Mouse (Mus musculus) neural tube, embryonic 14.5 days (tissue): ENCODE results near the gene Snx32. TPM values are rescaled to one million over a fixed set of nuclear protein-coding genes. Genes with fewer than 3 reads are reported as not detected.
"Not testable (repeated sequence)": the region's sequence is repeated elsewhere in the genome, so short reads cannot be mapped to it uniquely, and the experiment has no call there.

Source experiments
- ATAC-seq: fragments of 200-750 bp; cut with Nextera tagmentation; 2 replicates; pipeline ENCODE4 v1.8.0; 2017; ENCODE audit warnings: low read depth, mild to moderate bottlenecking, moderate TSS enrichment, moderate library complexity
- H3K27ac ChIP-seq: fragments of 300-500 bp; sonication (generic); 2 replicates; pipeline ENCODE4 v1.5.1; 2014; ENCODE audit warnings: low read depth, mild to moderate bottlenecking, control low read depth, low read length, moderate library complexity, mixed read lengths
- H3K27me3 ChIP-seq: fragments of 300-500 bp; sonication (generic); 2 replicates; pipeline ENCODE4 v1.6.1; 2014; ENCODE audit warnings: low read length; ENCODE audit not compliant: control insufficient read depth, insufficient read depth
- H3K36me3 ChIP-seq: fragments of 300-500 bp; sonication (generic); 2 replicates; pipeline ENCODE4 v1.6.1; 2014; ENCODE audit warnings: low read length, mixed read lengths; ENCODE audit not compliant: control insufficient read depth, insufficient read depth
- H3K4me1 ChIP-seq: fragments of 300-500 bp; sonication (generic); 2 replicates; pipeline ENCODE4 v1.6.1; 2014; ENCODE audit warnings: low read length; ENCODE audit not compliant: control insufficient read depth, insufficient read depth
- H3K4me2 ChIP-seq: fragments of 300-500 bp; sonication (generic); 2 replicates; pipeline ENCODE4 v1.6.1; 2014; ENCODE audit warnings: mild to moderate bottlenecking, low read depth, low read length, control low read depth
- H3K4me3 ChIP-seq: fragments of 300-500 bp; sonication (generic); 2 replicates; pipeline ENCODE4 v1.5.1; 2014; ENCODE audit warnings: low read depth, low read length, control low read depth, mixed read lengths
- H3K9ac ChIP-seq: fragments of 300-500 bp; sonication (generic); replicated peaks from 2 replicates; pipeline ENCODE4 v1.6.1; 2014; ENCODE audit warnings: low read depth, mild to moderate bottlenecking, control low read depth, low read length, mixed read lengths
- H3K9me3 ChIP-seq: fragments of 300-500 bp; sonication (generic); 2 replicates; pipeline ENCODE4 v1.6.1; 2016; ENCODE audit warnings: low read length; ENCODE audit not compliant: control insufficient read depth
- WGBS: fragments of 180-500 bp; shearing (Covaris S2); extraction: QIAGEN DNeasy Blood & Tissue Kit; methylation state at CpG from one replicate; pipeline ENCODE4 v1.1.7; 2014; 5-methylcytosine and 5-hydroxymethylcytosine counted together
- polyA plus RNA-seq: library from polyadenylated mRNA; unstranded; fragments of >200 nt; fragmentation: Nextera tagmentation; extraction: Ambion mirVana; gene quantifications from 2 replicates; pipeline ENCODE4 v1.2.1, GENCODE M21; 2014

Snx32 gene
- polyA plus RNA-seq, 1 experiment from 2014 or later: 107 TPM

DNA sequence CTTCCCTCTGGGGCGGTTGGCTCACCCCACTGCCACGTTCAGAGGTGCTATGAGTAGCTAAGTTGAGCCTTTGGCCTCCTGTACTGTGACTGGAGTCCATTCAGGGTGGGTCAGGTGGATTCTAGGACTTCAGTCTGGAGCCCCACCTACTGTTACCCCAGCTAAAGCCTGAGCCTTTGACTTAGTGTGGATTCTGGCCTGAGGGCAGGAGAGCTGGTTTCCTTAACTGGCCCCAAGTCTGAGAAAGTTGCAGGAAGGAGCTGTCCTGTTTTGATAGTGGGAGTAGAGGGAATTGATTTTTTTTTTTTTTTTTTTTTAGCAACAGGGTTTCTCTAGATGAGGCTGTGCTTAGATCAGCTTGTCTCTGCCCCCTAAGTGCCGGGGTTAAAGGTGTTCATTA, 16.0 kb downstream of the Snx32 start:
- Histone ChIP-seq H3K27me3 (no peaks in the 10 kb centered on the region), H3K4me2 (no peak overlapping the region), H3K27ac (no peak overlapping the region), H3K4me1 (peaks cover 18% of the 10 kb centered on the region; the same call in 1 of the 2 replicates), H3K36me3 (peaks cover 54% of the 10 kb centered on the region), H3K9me3 (no peaks in the 10 kb centered on the region), H3K4me3 (no peak overlapping the region), H3K9ac (no peak overlapping the region)
- whole genome bisulfite sequencing: 91% methylated on average over 3 of the region's 3 CpGs
- ATAC-seq: no peak

DNA sequence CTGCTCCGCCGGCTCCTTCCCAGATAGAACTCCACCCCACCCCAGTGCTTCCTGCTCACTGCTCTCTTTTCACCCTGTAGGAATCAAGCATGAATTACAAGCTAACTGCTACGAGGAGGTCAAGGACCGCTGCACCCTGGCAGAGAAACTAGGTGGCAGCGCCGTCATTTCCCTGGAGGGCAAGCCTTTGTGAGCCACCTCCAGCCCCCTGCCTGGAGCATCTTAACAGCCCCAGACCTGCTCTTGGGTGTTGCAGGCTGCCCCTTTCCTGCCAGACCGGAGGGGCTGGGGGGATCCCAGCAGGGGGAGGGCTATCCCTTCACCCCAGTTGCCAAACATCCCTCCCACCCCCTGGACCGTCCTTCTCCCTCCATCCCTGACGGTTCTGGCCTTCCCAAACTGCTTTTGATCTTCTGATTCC, 17.0 kb downstream of the Snx32 start:
- not testable (repeated sequence) for H3K4me3 ChIP-seq
- WGBS: 51% methylated on average over 9 of the region's 9 CpGs
- H3K36me3 ChIP-seq: peaks cover 54% of the 10 kb centered on the region

DNA sequence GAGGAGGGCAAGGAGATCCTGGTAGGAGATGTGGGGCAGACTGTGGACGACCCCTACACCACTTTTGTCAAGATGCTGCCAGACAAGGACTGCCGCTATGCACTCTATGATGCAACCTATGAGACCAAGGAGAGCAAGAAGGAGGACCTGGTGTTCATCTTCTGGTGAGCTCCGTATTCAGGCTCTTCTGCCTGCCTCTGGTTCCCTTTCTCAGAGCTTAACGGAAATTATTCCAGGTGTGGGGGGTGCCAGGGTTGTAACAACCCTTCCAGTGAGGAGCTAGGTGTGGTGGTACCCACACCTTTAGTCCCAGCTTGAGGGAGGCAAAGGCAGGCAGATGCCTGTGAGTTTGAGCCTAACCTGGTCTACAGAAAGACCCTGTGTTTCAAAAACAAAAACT, 17.7 kb downstream of the Snx32 start:
- Histone ChIP-seq H3K4me1 (peaks cover 20% of the 10 kb centered on the region; the same call in 1 of the 2 replicates), H3K36me3 (peaks cover 51% of the 10 kb centered on the region), H3K27ac (no peak overlapping the region), H3K9me3 (no peaks in the 10 kb centered on the region), H3K4me2 (no peak overlapping the region), H3K4me3 (no peak overlapping the region), H3K27me3 (no peaks in the 10 kb centered on the region), H3K9ac (no peak overlapping the region)
- 91% methylated on average over 4 of the region's 4 CpGs for WGBS
- no peak for ATAC-seq

More for the DNA sequence above, 17.0 kb downstream of the Snx32 start:
- H3K4me1 ChIP-seq: peaks cover 20% of the 10 kb centered on the region; the same call in 1 of the 2 replicates
- H3K4me2 ChIP-seq, H3K27ac ChIP-seq, H3K9ac ChIP-seq, H3K9me3 ChIP-seq, ATAC-seq, H3K27me3 ChIP-seq: not testable (repeated sequence)

DNA sequence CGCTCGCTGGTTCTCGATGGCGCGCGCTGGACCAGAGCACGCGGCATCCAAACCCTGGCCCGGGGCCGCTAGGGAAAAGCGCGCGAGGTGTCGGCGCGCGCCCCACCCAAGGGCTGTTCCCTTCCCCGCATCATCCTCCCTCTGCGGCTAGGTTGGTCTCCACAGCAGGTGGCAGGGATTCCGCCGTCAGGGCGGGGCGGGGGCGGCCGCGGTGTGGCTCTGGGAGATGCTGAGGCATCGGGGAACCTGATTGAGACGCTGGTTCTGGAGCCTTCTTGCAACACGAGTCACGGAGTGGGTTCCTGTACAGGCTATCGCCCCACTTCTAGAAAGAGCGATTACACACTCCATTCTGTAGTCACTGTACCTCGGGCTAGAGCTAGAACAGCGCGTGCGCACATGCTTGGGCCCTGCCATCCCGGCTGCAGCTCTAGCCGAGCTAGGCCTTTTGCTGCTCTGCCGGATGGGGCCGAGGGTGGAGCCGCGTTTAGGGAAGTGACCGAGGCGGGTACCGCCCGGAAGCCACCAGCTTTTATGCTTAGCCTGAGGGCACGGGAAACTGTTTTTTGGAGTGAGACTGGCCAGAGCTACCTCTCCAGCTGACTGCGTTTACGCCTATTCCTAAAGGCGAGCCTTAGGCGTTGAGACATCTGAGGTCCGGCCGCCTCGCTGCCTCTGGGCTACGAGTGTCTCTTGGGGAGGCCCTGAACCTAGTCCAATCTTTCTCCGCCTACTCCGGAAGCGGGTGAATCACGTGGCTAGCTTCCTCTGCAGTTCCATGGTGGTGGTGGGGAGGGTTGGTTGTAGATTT, 19.2 kb downstream of the Snx32 start:
- peak overlapping the region; percentile 89 for H3K4me2 ChIP-seq
- under 1% methylated on average over 59 of the region's 59 CpGs for WGBS
- peak overlapping the region; percentile 97 for H3K27ac ChIP-seq
- no peaks in the 10 kb centered on the region for H3K9me3 ChIP-seq
- H3K4me3 ChIP-seq: peak overlapping the region; percentile 93
- peak; percentile 23 for ATAC-seq
- no peaks in the 10 kb centered on the region for H3K27me3 ChIP-seq
- peaks cover 27% of the 10 kb centered on the region; the same call in 1 of the 2 replicates for H3K4me1 ChIP-seq
- H3K9ac ChIP-seq: peak overlapping the region; percentile 93
- peaks cover 37% of the 10 kb centered on the region for H3K36me3 ChIP-seq

DNA sequence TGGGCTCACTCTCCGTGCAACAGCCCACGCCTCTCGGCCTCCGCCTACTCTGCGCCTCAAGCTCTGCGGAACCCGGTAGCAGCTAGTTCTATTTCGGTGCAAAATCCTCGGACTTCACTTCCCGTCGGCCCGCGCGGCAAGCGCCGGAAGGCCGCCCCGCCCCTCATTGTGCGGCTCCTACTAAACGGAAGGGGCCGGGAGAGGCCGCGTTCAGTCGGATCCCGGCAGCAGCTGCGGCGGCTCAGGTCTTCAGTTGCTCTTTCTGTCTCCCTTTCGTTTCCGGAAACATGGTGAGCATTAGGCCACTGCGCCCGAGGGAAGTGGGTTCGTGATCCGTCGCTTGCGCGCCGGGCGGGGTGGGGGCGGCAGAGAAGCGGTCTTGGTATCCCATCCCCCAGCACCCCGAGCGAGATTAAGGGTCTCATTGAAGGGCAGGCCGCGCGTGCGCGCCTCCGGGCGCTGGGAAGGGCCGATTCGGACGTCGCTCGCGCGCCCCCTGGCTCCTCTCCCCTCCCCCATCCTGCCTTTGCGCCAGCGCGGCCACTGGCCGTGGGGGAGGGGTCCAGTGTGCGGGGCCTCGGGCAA, 19.9 kb downstream of the Snx32 start, which contains the start of gene Cfl1:
Gene Cfl1, plus strand, starts transcription at position 143 of the 585 bp plus-strand sequence.
- H3K27ac ChIP-seq: peak within 1 kb of the TSS; percentile 97
- peaks cover 27% of the 10 kb centered on the region; the same call in 1 of the 2 replicates for H3K4me1 ChIP-seq
- peak within 1 kb of the TSS; percentile 89 for H3K4me2 ChIP-seq
- peak within 1 kb of the TSS; percentile 93 for H3K4me3 ChIP-seq
- peak within 1 kb of the TSS; percentile 93 for H3K9ac ChIP-seq
- H3K36me3 ChIP-seq: peaks cover 32% of the 10 kb centered on the region
- WGBS: under 1% methylated on average over 52 of the region's 62 CpGs
- ATAC-seq: peak; percentile 69
- no peaks in the 10 kb centered on the region for H3K27me3 ChIP-seq
- no peaks in the 10 kb centered on the region for H3K9me3 ChIP-seq

DNA sequence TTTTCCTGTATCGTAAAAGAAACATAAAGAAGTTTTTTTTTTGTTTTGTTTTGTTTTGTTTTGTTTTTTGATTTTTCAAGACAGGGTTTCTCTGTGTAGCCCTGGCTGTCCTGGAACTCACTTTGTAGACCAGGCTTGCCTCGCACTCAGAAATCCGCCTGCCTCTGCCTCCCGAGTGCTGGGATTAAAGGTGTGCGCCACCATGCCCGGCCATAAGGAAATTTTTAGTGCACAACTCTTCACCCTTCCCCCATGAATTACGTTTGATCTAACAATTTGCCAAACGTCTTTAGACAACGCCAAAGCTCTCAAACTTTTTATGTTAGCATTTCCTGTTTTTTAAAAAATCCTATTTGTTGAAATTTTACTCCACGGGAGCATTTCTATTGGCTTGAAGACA, 20.6 kb downstream of the Snx32 start:
- peak overlapping the region; percentile 97 for H3K27ac ChIP-seq
- H3K4me1 ChIP-seq: peaks cover 27% of the 10 kb centered on the region; the same call in 1 of the 2 replicates
- ATAC-seq, H3K9ac ChIP-seq, H3K27me3 ChIP-seq, H3K9me3 ChIP-seq: not testable (repeated sequence)
- H3K4me2 ChIP-seq: peak overlapping the region; percentile 58
- peak overlapping the region; percentile 93 for H3K4me3 ChIP-seq
- H3K36me3 ChIP-seq: peaks cover 32% of the 10 kb centered on the region
- 54% methylated on average over 10 of the region's 10 CpGs for WGBS

DNA sequence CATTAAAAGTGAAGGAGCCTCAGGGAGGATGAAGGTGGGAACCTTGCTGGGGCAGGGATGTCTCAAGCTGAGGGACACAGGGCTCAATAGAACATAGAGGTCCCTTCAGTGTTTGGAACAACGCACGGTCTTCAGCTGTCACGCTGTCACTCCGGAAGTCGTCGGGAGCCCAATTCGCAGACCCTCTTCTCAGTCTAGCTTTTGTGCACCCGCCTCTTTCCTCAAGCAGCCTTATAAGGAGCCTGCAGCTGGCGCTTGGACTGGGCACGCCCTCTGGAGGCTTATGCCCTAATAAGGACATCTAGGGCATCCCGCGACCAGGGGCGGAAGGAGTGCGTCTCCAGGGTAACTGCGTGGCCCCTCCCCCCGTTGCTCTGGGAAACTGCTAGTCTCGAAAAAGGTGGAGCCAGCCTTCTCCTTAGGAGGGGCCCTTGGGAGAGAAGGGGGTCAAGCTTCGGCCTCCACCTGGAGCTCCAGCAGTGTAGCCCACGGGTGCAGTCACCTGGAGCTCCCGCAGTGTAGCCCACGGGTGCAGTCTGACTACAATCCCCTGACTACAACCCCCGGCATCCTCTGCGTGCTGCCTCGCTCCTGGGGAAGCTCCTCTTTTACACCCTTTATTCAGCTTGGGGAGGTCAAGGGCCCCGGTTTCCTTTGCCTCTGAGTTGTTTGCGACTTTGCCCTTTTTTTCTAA, 21.3 kb downstream of the Snx32 start:
- peaks cover 27% of the 10 kb centered on the region; the same call in 1 of the 2 replicates for H3K4me1 ChIP-seq
- H3K27ac ChIP-seq: peak overlapping the region; percentile 90
- H3K9me3 ChIP-seq: no peaks in the 10 kb centered on the region
- H3K4me2 ChIP-seq: peak overlapping the region; percentile 58
- peak overlapping the region; percentile 5; the same call in 1 of the 2 replicates for H3K9ac ChIP-seq
- H3K4me3 ChIP-seq: peak overlapping the region; percentile 42
- peaks cover 27% of the 10 kb centered on the region for H3K36me3 ChIP-seq
- ATAC-seq: peak; percentile 68
- H3K27me3 ChIP-seq: no peaks in the 10 kb centered on the region
- WGBS: under 1% methylated on average over 26 of the region's 26 CpGs

DNA sequence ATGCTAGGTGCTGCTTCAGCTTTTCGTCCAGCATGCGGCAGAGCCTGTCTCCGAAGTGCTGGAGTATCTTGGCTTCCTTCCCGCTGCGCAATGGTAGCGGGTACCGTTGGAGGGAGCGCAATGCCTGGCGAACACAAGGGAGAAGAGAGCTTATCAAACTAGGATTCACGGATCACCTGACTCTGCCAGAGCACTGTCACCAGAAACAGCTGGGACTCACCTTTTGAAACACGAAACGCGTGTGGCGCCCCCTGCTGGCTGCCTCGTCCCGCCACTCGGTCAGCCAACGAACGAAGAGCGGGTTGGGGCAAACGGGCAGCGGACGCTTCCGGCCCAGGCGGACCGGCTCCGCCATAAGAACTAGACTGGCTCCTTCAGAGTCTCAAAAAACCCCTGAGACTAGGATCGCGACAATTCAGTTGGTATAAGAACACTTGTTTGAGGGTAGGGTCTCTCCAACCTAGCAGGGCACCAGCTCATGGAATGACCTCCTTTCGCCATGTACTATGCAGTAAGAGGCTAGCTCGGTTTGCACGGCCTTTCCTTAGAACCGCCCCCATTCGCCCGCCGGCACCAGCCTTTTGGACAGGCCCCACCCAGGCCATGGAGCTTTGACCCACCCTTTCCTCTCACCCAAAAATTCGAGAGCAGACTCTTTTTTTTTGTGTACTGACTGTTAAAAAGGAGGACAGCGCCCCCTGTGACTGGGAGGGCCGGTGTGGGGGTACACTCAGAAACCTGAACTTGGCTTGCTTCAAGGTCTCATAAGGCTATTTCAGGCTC, 22.4 kb downstream of the Snx32 start, which contains the start of gene Mus81:
Gene Mus81, minus strand, starts transcription at position 635 of the 783 bp plus-strand sequence.
- peaks cover 25% of the 10 kb centered on the region; the same call in 1 of the 2 replicates for H3K4me1 ChIP-seq
- no peaks in the 10 kb centered on the region for H3K9me3 ChIP-seq
- peak within 1 kb of the TSS; percentile 90 for H3K27ac ChIP-seq
- peak; percentile 50 for ATAC-seq
- no peaks in the 10 kb centered on the region for H3K27me3 ChIP-seq
- H3K4me2 ChIP-seq: peak within 1 kb of the TSS; percentile 58
- peaks cover 25% of the 10 kb centered on the region for H3K36me3 ChIP-seq
- H3K4me3 ChIP-seq: peak within 1 kb of the TSS; percentile 42
- WGBS: under 1% methylated on average over 39 of the region's 39 CpGs
- peak within 1 kb of the TSS; percentile 62 for H3K9ac ChIP-seq
